Mouse (Mus musculus) intestine, embryonic 14.5 days (tissue): ENCODE measurements around the gene Lima1. TPM values are rescaled to one million over a fixed set of nuclear protein-coding genes. Genes with fewer than 3 reads are reported as not detected.
"Not testable (repeated sequence)": the region's sequence is repeated elsewhere in the genome, so short reads cannot be mapped to it uniquely, and the experiment has no call there.

Experiments used
- ATAC-seq: fragments of 200-750 bp; cut with Nextera tagmentation; replicated peaks from 2 replicates; pipeline ENCODE4 v1.8.0; 2017; ENCODE audit warnings: low read depth, moderate number of reproducible peaks, moderate TSS enrichment, moderate library complexity; ENCODE audit not compliant: low FRiP score, low TSS enrichment
- DNase-seq: peaks from one replicate; pipeline ENCODE4 v3.0.0-alpha.2; 2018; ENCODE audit warnings: low spot score
- H3K27ac ChIP-seq: fragments of 300-500 bp; sonication (generic); 2 replicates; pipeline ENCODE4 v1.5.1; 2014; ENCODE audit warnings: low read depth, mild to moderate bottlenecking, control low read depth
- H3K27me3 ChIP-seq: fragments of 300-500 bp; sonication (generic); replicated peaks from 2 replicates; pipeline ENCODE4 v1.6.1; 2014; ENCODE audit warnings: low read length, control low read depth; ENCODE audit not compliant: control insufficient read depth, insufficient read depth
- H3K36me3 ChIP-seq: fragments of 300-500 bp; sonication (generic); 2 replicates; pipeline ENCODE4 v1.6.1; 2014; ENCODE audit warnings: low read length, control low read depth; ENCODE audit not compliant: control insufficient read depth, insufficient read depth
- H3K4me1 ChIP-seq: fragments of 300-500 bp; sonication (generic); replicated peaks from 2 replicates; pipeline ENCODE4 v1.6.1; 2014; ENCODE audit warnings: low read length, control low read depth, mixed read lengths; ENCODE audit not compliant: control insufficient read depth, insufficient read depth
- H3K4me2 ChIP-seq: fragments of 300-500 bp; sonication (generic); 2 replicates; pipeline ENCODE4 v1.6.1; 2014; ENCODE audit warnings: low read length
- H3K4me3 ChIP-seq: fragments of 300-500 bp; sonication (generic); 2 replicates; pipeline ENCODE4 v1.5.1; 2014; ENCODE audit warnings: low read depth, low read length, control low read depth, mixed read lengths
- H3K9ac ChIP-seq: fragments of 300-500 bp; sonication (generic); 2 replicates; pipeline ENCODE4 v1.6.1; 2014; ENCODE audit warnings: mild to moderate bottlenecking, low read length
- H3K9me3 ChIP-seq: fragments of 300-500 bp; sonication (generic); 2 replicates; pipeline ENCODE4 v1.6.1; 2016; ENCODE audit warnings: low read length, control low read depth; ENCODE audit not compliant: control insufficient read depth
- WGBS: fragments of 180-500 bp; shearing (Covaris S2); extraction: QIAGEN DNeasy Blood & Tissue Kit; methylation state at CpG from one replicate; pipeline ENCODE4 v1.1.7; 2014; 5-methylcytosine and 5-hydroxymethylcytosine counted together
- polyA plus RNA-seq: library from polyadenylated mRNA; unstranded; fragments of >200 nt; fragmentation: Nextera tagmentation; extraction: Ambion mirVana; gene quantifications from 2 replicates; pipeline ENCODE4 v1.2.1, GENCODE M21; 2014

Lima1 gene
- polyA plus RNA-seq, 1 experiment from 2014 or later: 80.3 TPM

DNA sequence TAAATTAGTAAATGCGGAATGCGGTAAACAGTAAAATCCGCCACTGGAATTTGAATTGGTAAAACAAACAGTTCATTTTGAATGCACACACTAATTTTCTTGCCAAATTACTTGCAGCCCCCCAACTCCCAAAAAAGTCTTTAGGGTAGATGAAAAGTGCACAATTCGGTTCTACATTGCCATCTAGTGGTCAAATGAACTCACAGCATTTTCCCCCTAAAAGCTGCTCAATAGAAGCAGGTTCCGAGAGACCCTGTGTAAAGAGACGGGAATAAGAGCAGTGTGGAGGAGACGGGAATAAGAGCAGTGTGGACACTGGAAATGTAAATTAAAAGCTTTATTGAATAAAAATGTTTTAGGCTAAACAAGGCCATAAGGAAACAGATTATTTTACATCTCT, 97.1 kb downstream of the Lima1 start:
- WGBS: 33% methylated on average over 7 of the region's 7 CpGs
- H3K27me3 ChIP-seq: no peaks in the 10 kb centered on the region
- H3K4me1 ChIP-seq: no peaks in the 10 kb centered on the region
- no peaks in the 10 kb centered on the region for H3K9me3 ChIP-seq
- ATAC-seq: no peak
- H3K4me3 ChIP-seq: no peak overlapping the region
- no peak overlapping the region for H3K9ac ChIP-seq
- no peak overlapping the region for H3K4me2 ChIP-seq
- no peak for DNase-seq
- no peak overlapping the region for H3K27ac ChIP-seq
- peaks cover 42% of the 10 kb centered on the region for H3K36me3 ChIP-seq

DNA sequence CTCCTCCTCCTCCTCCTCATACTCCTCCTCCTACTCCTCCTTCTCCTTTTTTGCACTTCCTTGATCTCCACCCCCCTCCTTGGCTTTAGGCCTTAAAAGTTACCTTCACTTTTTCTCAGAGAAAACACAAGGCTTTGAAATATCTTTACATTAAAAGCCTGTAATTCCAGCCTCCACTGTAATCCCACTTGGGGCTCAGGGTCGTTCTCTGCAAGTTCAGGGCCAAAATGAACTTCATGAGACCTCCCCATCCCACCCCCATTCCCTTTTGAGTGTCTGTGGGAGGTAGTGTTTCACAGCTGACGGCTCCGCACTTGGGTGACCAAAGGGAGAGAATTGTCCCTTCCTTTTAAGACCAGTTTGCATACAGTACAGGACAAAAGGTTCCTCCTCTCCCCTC, 102.3 kb downstream of the Lima1 start:
- Histone ChIP-seq H3K9ac (no peak overlapping the region), H3K4me1 (peaks cover 19% of the 10 kb centered on the region; the same call in 1 of the 2 replicates), H3K36me3 (no peaks in the 10 kb centered on the region), H3K4me3 (no peak overlapping the region), H3K27me3 (no peaks in the 10 kb centered on the region), H3K4me2 (peak overlapping the region; percentile 23; the same call in 1 of the 2 replicates), H3K27ac (peak overlapping the region; percentile 34; the same call in 1 of the 2 replicates), H3K9me3 (no peaks in the 10 kb centered on the region)
- 24% methylated on average over 3 of the region's 3 CpGs for WGBS
- DNase-seq (no peak), ATAC-seq (no peak; the same call in 1 of the 2 replicates)

DNA sequence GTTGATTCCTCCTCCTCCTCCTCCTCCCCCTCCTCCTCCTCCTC, 102.6 kb downstream of the Lima1 start, which contains the start of gene Cers5:
Gene Cers5, minus strand, starts transcription at position 5 of the 44 bp plus-strand sequence.
- not testable (repeated sequence) for DNase-seq, H3K27me3 ChIP-seq, ATAC-seq, H3K36me3 ChIP-seq, H3K9me3 ChIP-seq
- Histone ChIP-seq H3K27ac (peak within 1 kb of the TSS; percentile 93), H3K4me2 (peak within 1 kb of the TSS; percentile 90), H3K9ac (peak within 1 kb of the TSS; percentile 77), H3K4me1 (peaks cover 19% of the 10 kb centered on the region; the same call in 1 of the 2 replicates), H3K4me3 (peak within 1 kb of the TSS; percentile 66)

DNA sequence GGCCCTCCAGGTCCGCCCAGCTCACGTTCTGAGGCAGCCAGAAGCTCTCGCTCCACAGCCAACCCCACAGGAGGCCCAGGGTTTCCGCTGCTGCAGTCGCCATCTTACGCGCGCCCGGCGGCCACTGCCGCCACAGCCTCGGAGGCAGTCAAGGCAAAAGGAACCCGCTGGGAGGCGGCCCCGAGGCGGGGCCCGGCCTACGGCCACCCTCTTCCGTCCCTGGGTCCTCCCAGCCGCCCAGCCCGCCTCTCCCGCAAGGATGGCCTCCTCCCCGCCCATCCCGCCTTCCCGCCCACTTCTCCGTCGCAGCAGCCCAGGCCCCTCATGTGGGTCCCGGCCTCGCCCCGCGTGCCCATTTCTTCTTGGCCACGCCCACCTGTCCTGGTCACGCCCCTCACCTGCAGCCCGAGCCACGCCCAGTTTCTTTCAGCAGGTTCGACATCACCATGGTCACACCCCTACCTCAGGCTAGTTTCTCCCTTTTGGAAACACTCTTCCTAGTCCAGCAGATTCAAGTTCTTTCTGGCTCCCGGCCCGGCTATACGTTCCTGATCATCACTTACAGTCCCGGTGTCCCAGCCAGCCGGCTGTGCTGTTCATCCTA, 102.9 kb downstream of the Lima1 start:
- WGBS: under 1% methylated on average over 37 of the region's 41 CpGs
- ATAC-seq (peak; percentile 94), DNase-seq (peak; percentile 98)
- Histone ChIP-seq H3K9ac (peak overlapping the region; percentile 77), H3K27me3 (no peaks in the 10 kb centered on the region), H3K9me3 (no peaks in the 10 kb centered on the region), H3K4me3 (peak overlapping the region; percentile 66), H3K27ac (peak overlapping the region; percentile 93), H3K4me1 (peaks cover 19% of the 10 kb centered on the region; the same call in 1 of the 2 replicates), H3K4me2 (peak overlapping the region; percentile 90), H3K36me3 (no peaks in the 10 kb centered on the region)

DNA sequence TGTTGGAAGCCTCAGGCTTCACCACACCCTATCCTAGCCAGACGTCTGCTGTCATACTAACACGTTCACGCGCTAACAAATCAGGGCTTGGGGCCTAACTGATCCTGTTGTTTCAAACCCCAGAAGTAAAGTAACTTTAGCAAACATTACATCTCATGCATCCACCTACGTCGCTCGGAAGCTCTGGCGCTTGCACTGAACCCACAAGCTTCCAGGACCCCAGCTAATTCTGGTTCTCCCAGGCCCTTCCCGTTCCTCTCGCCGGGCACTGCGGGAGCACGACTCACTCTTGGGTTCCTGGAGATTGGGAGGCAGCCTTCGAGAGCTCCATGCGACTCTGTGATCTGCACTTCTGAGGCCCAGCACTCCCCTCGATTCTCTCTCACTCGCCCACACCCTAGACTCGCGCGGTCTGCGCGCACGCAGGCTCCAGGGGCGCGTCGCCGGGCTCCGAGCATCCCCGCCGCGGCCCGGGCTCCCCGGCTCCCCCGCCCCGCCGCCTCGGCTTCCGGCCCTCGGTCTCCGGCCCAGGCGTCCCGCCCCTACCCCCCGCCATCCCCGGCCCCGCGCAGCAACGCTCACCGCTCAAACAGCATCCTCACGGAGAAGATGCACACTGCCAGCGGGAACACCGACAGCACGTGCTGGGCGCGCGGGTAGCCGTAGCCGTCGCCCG, 103.5 kb downstream of the Lima1 start:
- ATAC-seq (peak; percentile 53), DNase-seq (peak; percentile 80)
- H3K27ac ChIP-seq: peak overlapping the region; percentile 93
- H3K9ac ChIP-seq: peak overlapping the region; percentile 77
- H3K4me1 ChIP-seq: peaks cover 19% of the 10 kb centered on the region; the same call in 1 of the 2 replicates
- peak overlapping the region; percentile 90 for H3K4me2 ChIP-seq
- H3K9me3 ChIP-seq: no peaks in the 10 kb centered on the region
- under 1% methylated on average over 59 of the region's 59 CpGs for WGBS
- H3K27me3 ChIP-seq: no peaks in the 10 kb centered on the region
- peak overlapping the region; percentile 66 for H3K4me3 ChIP-seq
- no peaks in the 10 kb centered on the region for H3K36me3 ChIP-seq

DNA sequence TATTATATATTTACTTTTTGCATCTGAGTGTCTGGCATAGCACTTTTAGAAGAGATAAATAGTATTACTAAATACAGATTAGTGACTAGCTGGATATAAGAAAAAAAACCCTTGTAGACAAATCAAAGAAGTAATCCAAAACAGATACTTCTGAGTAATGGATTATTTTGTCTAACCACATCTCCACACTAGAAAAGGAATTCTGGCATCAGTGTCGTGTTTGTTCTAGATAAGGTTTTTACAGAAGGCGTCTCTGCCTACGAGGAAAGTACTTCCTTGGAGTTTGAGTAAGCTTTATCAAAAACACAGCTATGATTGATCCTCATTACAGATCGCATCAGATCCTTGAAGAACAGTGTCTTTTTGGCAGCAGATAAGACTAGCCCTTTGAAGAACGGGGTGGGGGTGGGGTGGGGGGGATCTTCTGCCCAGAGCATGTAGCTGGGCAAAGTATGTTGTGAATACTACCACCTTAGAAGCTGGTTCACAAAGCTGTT, 104.2 kb downstream of the Lima1 start:
- WGBS: 10% methylated on average over 5 of the region's 5 CpGs
- peak overlapping the region; percentile 66 for H3K4me3 ChIP-seq
- H3K9ac ChIP-seq: peak overlapping the region; percentile 77
- peaks cover 19% of the 10 kb centered on the region; the same call in 1 of the 2 replicates for H3K4me1 ChIP-seq
- no peaks in the 10 kb centered on the region for H3K27me3 ChIP-seq
- H3K4me2 ChIP-seq: peak overlapping the region; percentile 90
- H3K9me3 ChIP-seq: no peaks in the 10 kb centered on the region
- no peaks in the 10 kb centered on the region for H3K36me3 ChIP-seq
- DNase-seq: no peak
- peak overlapping the region; percentile 93; the same call in 1 of the 2 replicates for H3K27ac ChIP-seq
- no peak for ATAC-seq

DNA sequence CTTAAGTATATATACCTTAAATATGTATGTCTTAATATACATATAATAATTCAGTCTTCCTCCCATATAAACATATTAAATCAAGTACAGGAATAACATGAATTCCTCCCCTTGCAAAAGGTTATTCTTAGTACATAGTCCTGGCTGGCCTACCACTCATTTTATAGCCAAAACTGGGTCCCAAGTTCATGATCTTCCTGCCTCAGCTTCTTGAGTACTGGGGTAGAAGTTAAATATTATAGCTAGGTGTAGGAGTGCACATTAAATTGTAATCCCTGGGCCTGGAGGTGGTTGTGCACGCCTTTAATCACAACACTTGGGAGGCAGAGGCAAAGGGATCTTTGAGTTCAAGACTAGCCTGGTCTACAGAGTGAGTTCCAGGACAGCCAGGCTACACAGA, 106.5 kb downstream of the Lima1 start:
- ATAC-seq: no peak
- WGBS: 88% methylated on average over 1 of the region's 1 CpGs

DNA sequence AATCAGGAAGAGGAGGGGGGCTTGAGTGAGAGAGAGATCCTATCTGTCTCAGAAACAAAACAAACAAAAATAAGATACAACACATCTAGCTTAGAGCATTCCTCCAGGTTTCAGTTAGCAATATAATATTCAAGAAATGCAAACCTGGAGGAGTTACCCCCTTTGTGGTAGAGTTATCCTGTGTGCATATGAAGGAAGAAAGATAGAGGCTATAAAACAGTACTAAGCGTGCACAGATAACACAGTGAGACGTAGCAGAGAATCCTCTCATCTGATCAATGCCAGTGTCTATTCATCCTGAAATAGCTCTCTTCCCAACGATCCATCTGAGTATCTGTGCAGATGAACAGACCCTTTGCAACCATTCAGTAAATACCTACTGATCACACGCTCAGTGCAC, 107.8 kb downstream of the Lima1 start:
- 79% methylated on average over 4 of the region's 4 CpGs for WGBS
- DNase-seq (no peak), ATAC-seq (no peak)
- H3K4me1 ChIP-seq: peaks cover 16% of the 10 kb centered on the region; the same call in 1 of the 2 replicates
- H3K27ac ChIP-seq: no peak overlapping the region
- no peaks in the 10 kb centered on the region for H3K36me3 ChIP-seq
- no peak overlapping the region for H3K4me3 ChIP-seq
- no peaks in the 10 kb centered on the region for H3K27me3 ChIP-seq
- H3K9me3 ChIP-seq: no peaks in the 10 kb centered on the region
- H3K9ac ChIP-seq: no peak overlapping the region
- no peak overlapping the region for H3K4me2 ChIP-seq

More for the DNA sequence above, 106.5 kb downstream of the Lima1 start:
- Histone ChIP-seq H3K27ac (no peak overlapping the region), H3K36me3 (no peaks in the 10 kb centered on the region), H3K4me1 (peaks cover 19% of the 10 kb centered on the region; the same call in 1 of the 2 replicates), H3K4me3 (no peak overlapping the region), H3K4me2 (no peak overlapping the region), H3K27me3 (no peaks in the 10 kb centered on the region), H3K9me3 (no peaks in the 10 kb centered on the region), H3K9ac (no peak overlapping the region)
- DNase-seq: no peak

DNA sequence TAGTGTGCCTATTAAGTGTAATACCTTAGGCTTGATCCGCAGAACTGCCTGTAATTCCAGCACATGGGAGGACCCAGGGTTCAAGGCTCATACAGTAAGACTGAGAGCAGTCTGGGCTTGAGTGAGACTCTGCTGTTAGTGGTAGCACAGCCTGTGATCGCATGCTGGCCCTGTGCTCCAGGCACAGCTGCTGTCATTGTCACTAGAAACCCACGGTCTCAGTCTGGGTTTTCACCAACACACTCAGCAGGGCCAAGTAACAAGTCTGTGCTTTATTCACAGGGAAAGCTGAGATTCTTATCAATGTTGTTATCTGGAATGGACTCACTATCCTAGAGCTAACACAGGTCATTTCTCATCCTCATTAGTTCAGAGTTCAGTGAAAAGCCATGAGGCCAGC, 121.1 kb downstream of the Lima1 start:
- DNase-seq: no peak
- 73% methylated on average over 3 of the region's 3 CpGs for WGBS
- no peak for ATAC-seq
- Histone ChIP-seq H3K9me3 (0 out of 2 replicates have a peak, but pooled peaks cover 2% of the 10 kb centered on the region), H3K4me2 (no peak overlapping the region), H3K27ac (no peak overlapping the region), H3K27me3 (no peaks in the 10 kb centered on the region), H3K4me1 (no peaks in the 10 kb centered on the region), H3K9ac (no peak overlapping the region), H3K4me3 (no peak overlapping the region), H3K36me3 (peaks cover 4% of the 10 kb centered on the region; the same call in 1 of the 2 replicates)
